Mouse (Mus musculus): ENCODE data around the gene Myrfl. TPM values are rescaled to one million over a fixed set of nuclear protein-coding genes. Genes with fewer than 3 reads are reported as not detected.

Gene Myrfl
- polyA plus RNA-seq, 1 experiment from 2014 or later = 9.4 TPM

GRCm38 (mm10) chr10:116930506-116930905, 33.8 kb upstream of the Myrfl start:
- 76% methylated on average over 7 of the region's 7 CpGs for WGBS
- no peak overlapping the region for H3K4me2 ChIP-seq (ENCODE audit: low read depth, low read length)
- H3K9ac ChIP-seq (ENCODE audit: low read depth, low read length) = no peak overlapping the region
- no peaks in the 10 kb centered on the region for H3K4me1 ChIP-seq (ENCODE audit: control insufficient read depth, insufficient read depth, low read length)
- no peak for ATAC-seq
- H3K27me3 ChIP-seq (replicated peaks; ENCODE audit: control insufficient read depth, insufficient read depth, low read length) = no peaks in the 10 kb centered on the region
- H3K4me3 ChIP-seq (ENCODE audit: low read length) = no peak overlapping the region
- 0 out of 2 replicates have a peak, but pooled peaks cover 3% of the 10 kb centered on the region for H3K36me3 ChIP-seq (ENCODE audit: control insufficient read depth, insufficient read depth, low read length)
- H3K27ac ChIP-seq (ENCODE audit: low read length) = no peak overlapping the region; the same call in 1 of the 2 replicates
- H3K9me3 ChIP-seq (ENCODE audit: control insufficient read depth, low read length) = no peaks in the 10 kb centered on the region

GRCm38 (mm10) chr10:116928826-116929225, 32.1 kb upstream of the Myrfl start:
- no peaks in the 10 kb centered on the region for H3K9me3 ChIP-seq (ENCODE audit: control insufficient read depth, low read length)
- 77% methylated on average over 3 of the region's 3 CpGs for WGBS
- no peak for ATAC-seq
- H3K4me3 ChIP-seq (ENCODE audit: low read length) = no peak overlapping the region
- H3K27ac ChIP-seq (ENCODE audit: low read length) = no peak overlapping the region
- no peaks in the 10 kb centered on the region for H3K27me3 ChIP-seq (replicated peaks; ENCODE audit: control insufficient read depth, insufficient read depth, low read length)
- H3K4me1 ChIP-seq (ENCODE audit: control insufficient read depth, insufficient read depth, low read length) = no peaks in the 10 kb centered on the region
- no peak overlapping the region for H3K4me2 ChIP-seq (ENCODE audit: low read depth, low read length)
- 0 out of 2 replicates have a peak, but pooled peaks cover 3% of the 10 kb centered on the region for H3K36me3 ChIP-seq (ENCODE audit: control insufficient read depth, insufficient read depth, low read length)
- no peak overlapping the region for H3K9ac ChIP-seq (ENCODE audit: low read depth, low read length)

GRCm38 (mm10) chr10:116926428-116927113, 29.9 kb upstream of the Myrfl start:
- 85% methylated on average over 11 of the region's 11 CpGs for WGBS
- H3K27me3 ChIP-seq (replicated peaks; ENCODE audit: control insufficient read depth, insufficient read depth, low read length) = no peaks in the 10 kb centered on the region
- no peak overlapping the region for H3K4me2 ChIP-seq (ENCODE audit: low read depth, low read length)

GRCm38 (mm10) chr10:116923651-116924495, 27.2 kb upstream of the Myrfl start:
- Histone ChIP-seq H3K27me3 (replicated peaks; ENCODE audit: control insufficient read depth, insufficient read depth, low read length) (no peaks in the 10 kb centered on the region), H3K27ac (ENCODE audit: low read length) (no peak overlapping the region), H3K9me3 (ENCODE audit: control insufficient read depth, low read length) (no peaks in the 10 kb centered on the region), H3K9ac (ENCODE audit: low read depth, low read length) (no peak overlapping the region), H3K4me3 (ENCODE audit: low read length) (no peak overlapping the region), H3K36me3 (ENCODE audit: control insufficient read depth, insufficient read depth, low read length) (0 out of 2 replicates have a peak, but pooled peaks cover 3% of the 10 kb centered on the region), H3K4me1 (ENCODE audit: control insufficient read depth, insufficient read depth, low read length) (no peaks in the 10 kb centered on the region), H3K4me2 (ENCODE audit: low read depth, low read length) (no peak overlapping the region)
- ATAC-seq = no peak
- WGBS = 91% methylated on average over 19 of the region's 19 CpGs

More at GRCm38 (mm10) chr10:116926428-116927113, 29.9 kb upstream of the Myrfl start:
- H3K9me3 ChIP-seq (ENCODE audit: control insufficient read depth, low read length) = no peaks in the 10 kb centered on the region
- H3K9ac ChIP-seq (ENCODE audit: low read depth, low read length) = no peak overlapping the region
- H3K4me1 ChIP-seq (ENCODE audit: control insufficient read depth, insufficient read depth, low read length) = no peaks in the 10 kb centered on the region
- no peak overlapping the region for H3K4me3 ChIP-seq (ENCODE audit: low read length)
- H3K27ac ChIP-seq (ENCODE audit: low read length) = no peak overlapping the region
- H3K36me3 ChIP-seq (ENCODE audit: control insufficient read depth, insufficient read depth, low read length) = 0 out of 2 replicates have a peak, but pooled peaks cover 3% of the 10 kb centered on the region
- no peak for ATAC-seq

DNA sequence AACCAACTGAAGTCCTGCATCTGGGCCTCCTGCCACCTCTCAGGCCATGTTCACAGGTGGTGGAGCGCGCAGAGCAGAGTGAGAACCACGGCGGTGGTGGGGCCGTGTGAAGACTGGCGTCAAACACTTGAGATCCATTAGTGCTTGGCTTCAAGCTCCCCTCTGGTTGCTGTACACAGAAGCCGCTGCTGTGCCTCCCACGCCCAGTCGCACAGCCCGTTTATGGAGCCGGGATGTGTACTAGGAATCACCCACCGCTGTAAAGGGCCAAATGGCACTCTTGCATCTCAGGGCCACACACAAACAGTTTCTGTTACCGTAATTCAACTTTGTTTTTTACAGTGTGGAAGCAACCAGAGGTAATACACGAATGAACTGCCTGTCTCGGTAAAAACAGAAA, 25.4 kb upstream of the Myrfl start:
- H3K36me3 ChIP-seq (ENCODE audit: control insufficient read depth, insufficient read depth, low read length) = no peaks in the 10 kb centered on the region
- H3K9me3 ChIP-seq (ENCODE audit: control insufficient read depth, low read length) = no peaks in the 10 kb centered on the region
- 86% methylated on average over 15 of the region's 15 CpGs for WGBS

GRCm38 (mm10) chr10:116921416-116921815, 24.7 kb upstream of the Myrfl start:
- Histone ChIP-seq H3K4me1 (ENCODE audit: control insufficient read depth, insufficient read depth, low read length) (no peaks in the 10 kb centered on the region), H3K4me3 (ENCODE audit: low read length) (no peak overlapping the region), H3K9me3 (ENCODE audit: control insufficient read depth, low read length) (no peaks in the 10 kb centered on the region), H3K4me2 (ENCODE audit: low read depth, low read length) (no peak overlapping the region), H3K36me3 (ENCODE audit: control insufficient read depth, insufficient read depth, low read length) (no peaks in the 10 kb centered on the region), H3K27ac (ENCODE audit: low read length) (no peak overlapping the region), H3K9ac (ENCODE audit: low read depth, low read length) (no peak overlapping the region), H3K27me3 (replicated peaks; ENCODE audit: control insufficient read depth, insufficient read depth, low read length) (no peaks in the 10 kb centered on the region)
- no peak for ATAC-seq
- whole genome bisulfite sequencing = 90% methylated on average over 15 of the region's 15 CpGs

More for the DNA sequence above, 25.4 kb upstream of the Myrfl start:
- H3K27me3 ChIP-seq (replicated peaks; ENCODE audit: control insufficient read depth, insufficient read depth, low read length) = no peaks in the 10 kb centered on the region
- no peak overlapping the region for H3K27ac ChIP-seq (ENCODE audit: low read length)
- no peaks in the 10 kb centered on the region for H3K4me1 ChIP-seq (ENCODE audit: control insufficient read depth, insufficient read depth, low read length)
- no peak overlapping the region for H3K9ac ChIP-seq (ENCODE audit: low read depth, low read length)
- no peak overlapping the region for H3K4me3 ChIP-seq (ENCODE audit: low read length)
- H3K4me2 ChIP-seq (ENCODE audit: low read depth, low read length) = no peak overlapping the region
- ATAC-seq = no peak

GRCm38 (mm10) chr10:116920641-116921040, 23.9 kb upstream of the Myrfl start:
- ATAC-seq = no peak
- Histone ChIP-seq H3K27me3 (replicated peaks; ENCODE audit: control insufficient read depth, insufficient read depth, low read length) (no peaks in the 10 kb centered on the region), H3K9me3 (ENCODE audit: control insufficient read depth, low read length) (no peaks in the 10 kb centered on the region), H3K4me1 (ENCODE audit: control insufficient read depth, insufficient read depth, low read length) (no peaks in the 10 kb centered on the region), H3K36me3 (ENCODE audit: control insufficient read depth, insufficient read depth, low read length) (no peaks in the 10 kb centered on the region), H3K9ac (ENCODE audit: low read depth, low read length) (no peak overlapping the region), H3K4me2 (ENCODE audit: low read depth, low read length) (no peak overlapping the region), H3K4me3 (ENCODE audit: low read length) (no peak overlapping the region), H3K27ac (ENCODE audit: low read length) (no peak overlapping the region)
- 92% methylated on average over 8 of the region's 8 CpGs for WGBS

DNA sequence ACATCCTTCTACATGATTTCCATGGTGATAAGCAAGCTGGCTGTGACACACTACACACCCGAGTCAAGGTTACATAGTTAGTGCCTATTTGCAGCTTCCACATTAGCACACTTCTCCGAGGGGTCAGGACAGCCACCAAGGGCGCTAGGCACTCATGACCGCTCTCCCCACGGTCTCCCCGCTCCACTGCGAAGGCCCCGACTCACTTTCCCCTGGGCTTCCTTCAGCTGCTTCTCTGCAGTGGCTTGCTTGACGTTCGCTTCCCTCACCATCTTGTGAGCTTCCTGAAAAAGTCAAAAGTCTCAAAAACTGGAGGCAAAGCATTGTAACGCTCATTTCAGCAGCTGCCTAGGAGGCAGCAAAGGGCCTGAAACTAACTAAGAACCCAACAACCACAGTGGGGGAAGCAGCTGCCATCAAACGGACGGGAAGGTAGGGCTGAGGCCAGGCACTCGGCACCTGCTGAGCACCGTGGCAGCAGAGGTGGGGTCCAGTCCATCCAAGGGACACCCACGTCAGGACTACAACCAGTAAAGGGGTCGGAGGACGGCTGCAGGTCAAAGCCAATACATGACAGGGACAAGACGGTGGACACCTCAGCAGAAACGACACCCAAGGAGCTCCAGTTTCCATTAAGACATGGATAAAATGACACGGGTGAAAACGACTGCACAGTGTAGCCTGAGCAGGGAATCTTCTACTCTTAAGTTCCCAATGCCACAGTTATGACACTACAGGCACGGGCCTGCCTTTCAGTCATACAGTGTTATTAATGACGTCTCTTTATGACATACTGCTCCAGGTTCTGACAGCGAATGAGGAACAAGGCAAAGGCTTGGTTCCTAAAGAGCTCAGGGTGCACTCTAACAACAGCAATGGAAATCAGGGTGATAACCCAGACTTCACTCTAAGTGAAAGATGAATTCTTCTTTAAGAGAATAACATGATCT, 22.9 kb upstream of the Myrfl start:
- Histone ChIP-seq H3K4me3 (ENCODE audit: low read length) (no peak overlapping the region), H3K4me1 (ENCODE audit: control insufficient read depth, insufficient read depth, low read length) (no peaks in the 10 kb centered on the region), H3K27ac (ENCODE audit: low read length) (no peak overlapping the region), H3K27me3 (replicated peaks; ENCODE audit: control insufficient read depth, insufficient read depth, low read length) (no peaks in the 10 kb centered on the region), H3K9me3 (ENCODE audit: control insufficient read depth, low read length) (no peaks in the 10 kb centered on the region), H3K36me3 (ENCODE audit: control insufficient read depth, insufficient read depth, low read length) (peaks cover 3% of the 10 kb centered on the region; the same call in 1 of the 2 replicates), H3K9ac (ENCODE audit: low read depth, low read length) (no peak overlapping the region), H3K4me2 (ENCODE audit: low read depth, low read length) (no peak overlapping the region)
- WGBS = 87% methylated on average over 25 of the region's 25 CpGs
- ATAC-seq = no peak

DNA sequence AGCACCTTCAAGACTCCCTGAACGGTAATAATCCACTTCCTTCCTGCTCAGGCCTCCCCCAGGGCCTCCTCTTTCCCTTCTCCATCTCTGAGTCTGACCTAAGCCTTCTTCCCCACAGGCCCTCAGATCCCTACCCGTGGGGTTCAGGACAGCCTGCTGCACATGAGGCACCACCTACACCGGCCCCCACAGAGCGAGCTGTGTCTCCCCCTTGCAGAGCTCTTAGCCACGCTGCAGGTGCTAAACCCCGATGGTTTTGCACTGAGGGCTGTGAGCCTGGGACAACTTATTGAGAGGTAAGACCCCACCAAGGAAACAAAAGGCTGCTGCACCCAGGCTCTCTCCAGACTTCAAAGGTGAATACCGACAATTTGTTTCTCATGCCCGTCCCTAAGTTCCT, 19.9 kb upstream of the Myrfl start:
- no peak for ATAC-seq
- no peak overlapping the region for H3K9ac ChIP-seq (ENCODE audit: low read depth, low read length)
- no peak overlapping the region for H3K4me2 ChIP-seq (ENCODE audit: low read depth, low read length)
- no peak overlapping the region for H3K4me3 ChIP-seq (ENCODE audit: low read length)
- peaks cover 3% of the 10 kb centered on the region; the same call in 1 of the 2 replicates for H3K36me3 ChIP-seq (ENCODE audit: control insufficient read depth, insufficient read depth, low read length)
- H3K4me1 ChIP-seq (ENCODE audit: control insufficient read depth, insufficient read depth, low read length) = no peaks in the 10 kb centered on the region
- no peak overlapping the region for H3K27ac ChIP-seq (ENCODE audit: low read length)
- whole genome bisulfite sequencing = 82% methylated on average over 8 of the region's 8 CpGs
- H3K27me3 ChIP-seq (replicated peaks; ENCODE audit: control insufficient read depth, insufficient read depth, low read length) = no peaks in the 10 kb centered on the region
- no peaks in the 10 kb centered on the region for H3K9me3 ChIP-seq (ENCODE audit: control insufficient read depth, low read length)

All from intestine, embryonic 16.5 days (tissue).